Comparison of ENCODE assay signal across 9 mouse cellular contexts in the genomic region with DNA sequence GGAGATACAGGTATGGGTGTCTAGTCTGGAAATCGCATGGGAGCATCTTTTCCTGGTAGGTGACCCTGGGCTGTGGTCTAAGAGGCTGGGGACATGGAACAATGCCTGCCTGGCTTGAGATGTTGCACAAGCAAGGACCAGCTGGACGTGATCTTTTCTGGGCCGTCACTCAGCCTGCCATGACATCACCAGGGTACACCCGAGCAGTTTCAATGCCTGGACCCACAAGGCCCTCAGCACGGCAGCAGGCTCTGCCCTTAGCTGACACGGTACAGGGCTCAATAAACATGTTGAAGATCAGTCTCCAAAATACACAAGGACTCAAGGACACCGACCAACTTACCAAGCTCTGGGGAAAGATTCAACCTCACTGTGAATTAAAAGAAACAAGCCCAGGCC. TPM values are rescaled to one million over a fixed set of nuclear protein-coding genes. Genes with fewer than 3 reads are reported as not detected.
A peak's percentile ranks its signal among the peaks of the same experiment; 100 is the strongest.
DNase-seq lines count a peak whose midpoint lies in the region; ATAC-seq and TF ChIP-seq lines count a peak whose summit lies in the region.
"Had no signal": no experiment of that assay in that cellular context is flagged by ENCODE, and none has a peak within 500 bp of the region (broad histone marks: within the 10 kb centered on the region; RNA-seq: fewer than 3 reads in every experiment).

No protein-coding gene starts in this region.

- no peak for ATAC-seq in embryonic facial prominence, embryonic 13.5 days (ENCODE audit: insufficient number of reproducible peaks, insufficient read depth, low FRiP score, low TSS enrichment, low read depth)
- peak; percentile 61 for ATAC-seq in liver, embryonic 16.5 days (ENCODE audit: low read depth)
- ATAC-seq in kidney, postnatal 0 days (replicated peaks; ENCODE audit: low FRiP score, low read depth), result peak; percentile 62; the same call in 1 of the 2 replicates
- peak; percentile 45; the same call in 1 of the 2 replicates for ATAC-seq in stomach, embryonic 16.5 days (ENCODE audit: insufficient read depth, low FRiP score)
- ATAC-seq in forebrain, embryonic 16.5 days, result no peak

- no peak overlapping the region for H3K4me3 ChIP-seq in embryonic facial prominence, embryonic 13.5 days
- H3K4me3 ChIP-seq in embryonic facial prominence, embryonic 10.5 days, result no peak overlapping the region
- no peak overlapping the region for H3K4me3 ChIP-seq in liver, embryonic 16.5 days (ENCODE audit: low read depth, low read length)
- no peak overlapping the region for H3K4me3 ChIP-seq in kidney, postnatal 0 days (replicated peaks; ENCODE audit: low read depth, low read length)
- no peak overlapping the region for H3K4me3 ChIP-seq in stomach, embryonic 16.5 days (replicated peaks; ENCODE audit: low read length)
- H3K4me3 ChIP-seq in forebrain, embryonic 16.5 days (replicated peaks; ENCODE audit: low read length), result no peak overlapping the region
- H3K4me3 ChIP-seq: limb, embryonic 13.5 days had no signal

- TF ChIP-seq CTCF in kidney, postnatal 0 days (IDR thresholded peaks at IDR 0.05; ENCODE audit: low read depth), result no peak

- H3K9ac ChIP-seq in embryonic facial prominence, embryonic 13.5 days, result no peak overlapping the region
- H3K9ac ChIP-seq in liver, embryonic 16.5 days (ENCODE audit: low read depth, low read length), result no peak overlapping the region
- H3K9ac ChIP-seq in kidney, postnatal 0 days (ENCODE audit: low read depth, low read length), result no peak overlapping the region
- H3K9ac ChIP-seq in stomach, embryonic 16.5 days (ENCODE audit: low read length), result no peak overlapping the region
- no peak overlapping the region for H3K9ac ChIP-seq in forebrain, embryonic 16.5 days (replicated peaks; ENCODE audit: low read depth, low read length)
- H3K9ac ChIP-seq: limb, embryonic 13.5 days had no signal

- 0 out of 2 replicates have a peak overlapping the region, but pooled peaks have one; percentile 8 for H3K27ac ChIP-seq in embryonic facial prominence, embryonic 13.5 days
- no peak overlapping the region for H3K27ac ChIP-seq in embryonic facial prominence, embryonic 10.5 days (replicated peaks)
- no peak overlapping the region for H3K27ac ChIP-seq in liver, embryonic 16.5 days (ENCODE audit: low read length)
- no peak overlapping the region for H3K27ac ChIP-seq in kidney, postnatal 0 days
- H3K27ac ChIP-seq in stomach, embryonic 16.5 days (ENCODE audit: low read length), result peak overlapping the region; percentile 25
- H3K27ac ChIP-seq in forebrain, embryonic 16.5 days (ENCODE audit: low read length), result no peak overlapping the region
- H3K27ac ChIP-seq: limb, embryonic 13.5 days had no signal

- 71% methylated on average over 7 of the region's 7 CpGs for WGBS in embryonic facial prominence, embryonic 13.5 days
- WGBS in embryonic facial prominence, embryonic 10.5 days, result 80% methylated on average over 7 of the region's 7 CpGs
- 56% methylated on average over 7 of the region's 7 CpGs for WGBS in liver, embryonic 16.5 days (ENCODE audit: insufficient replicate concordance)
- WGBS in kidney, postnatal 0 days, result 35% methylated on average over 7 of the region's 7 CpGs
- WGBS in stomach, embryonic 16.5 days, result 27% methylated on average over 7 of the region's 7 CpGs
- WGBS in forebrain, embryonic 16.5 days, result 46% methylated on average over 7 of the region's 7 CpGs

- no peak overlapping the region for H3K4me2 ChIP-seq in embryonic facial prominence, embryonic 13.5 days
- H3K4me2 ChIP-seq in liver, embryonic 16.5 days (ENCODE audit: low read depth, low read length), result no peak overlapping the region
- H3K4me2 ChIP-seq in kidney, postnatal 0 days (ENCODE audit: low read length), result no peak overlapping the region
- no peak overlapping the region for H3K4me2 ChIP-seq in stomach, embryonic 16.5 days (ENCODE audit: low read depth, low read length)
- no peak overlapping the region for H3K4me2 ChIP-seq in forebrain, embryonic 16.5 days (ENCODE audit: low read length)
- H3K4me2 ChIP-seq: limb, embryonic 13.5 days had no signal

- peaks cover 87% of the 10 kb centered on the region for H3K36me3 ChIP-seq in embryonic facial prominence, embryonic 13.5 days
- H3K36me3 ChIP-seq in embryonic facial prominence, embryonic 10.5 days (replicated peaks), result peaks cover 91% of the 10 kb centered on the region
- peaks cover 15% of the 10 kb centered on the region for H3K36me3 ChIP-seq in liver, embryonic 16.5 days (ENCODE audit: control insufficient read depth, insufficient read depth)
- H3K36me3 ChIP-seq in kidney, postnatal 0 days (ENCODE audit: insufficient read depth, low read length), result peaks cover 16% of the 10 kb centered on the region
- peaks cover 16% of the 10 kb centered on the region for H3K36me3 ChIP-seq in stomach, embryonic 16.5 days (ENCODE audit: control insufficient read depth, insufficient read depth, low read length)
- H3K36me3 ChIP-seq in forebrain, embryonic 16.5 days (ENCODE audit: control insufficient read depth, insufficient read depth), result peaks cover 16% of the 10 kb centered on the region

- no peaks in the 10 kb centered on the region for H3K27me3 ChIP-seq in embryonic facial prominence, embryonic 13.5 days
- H3K27me3 ChIP-seq in embryonic facial prominence, embryonic 10.5 days (replicated peaks; ENCODE audit: low read depth, poor library complexity, severe bottlenecking), result no peaks in the 10 kb centered on the region
- no peaks in the 10 kb centered on the region for H3K27me3 ChIP-seq in liver, embryonic 16.5 days (ENCODE audit: control insufficient read depth, insufficient read depth, low read depth, low read length)
- no peaks in the 10 kb centered on the region for H3K27me3 ChIP-seq in kidney, postnatal 0 days (ENCODE audit: insufficient read depth, low read length)
- no peaks in the 10 kb centered on the region for H3K27me3 ChIP-seq in stomach, embryonic 16.5 days (ENCODE audit: control insufficient read depth, insufficient read depth, low read length)
- no peaks in the 10 kb centered on the region for H3K27me3 ChIP-seq in forebrain, embryonic 16.5 days (replicated peaks; ENCODE audit: control insufficient read depth, insufficient read depth, low read length)
- H3K27me3 ChIP-seq: limb, embryonic 13.5 days had no signal

- peaks cover 35% of the 10 kb centered on the region for H3K4me1 ChIP-seq in embryonic facial prominence, embryonic 13.5 days
- H3K4me1 ChIP-seq in embryonic facial prominence, embryonic 10.5 days, result peaks cover 24% of the 10 kb centered on the region
- peaks cover 5% of the 10 kb centered on the region for H3K4me1 ChIP-seq in liver, embryonic 16.5 days (ENCODE audit: control insufficient read depth, low read depth, low read length)
- H3K4me1 ChIP-seq in kidney, postnatal 0 days (replicated peaks; ENCODE audit: insufficient read depth, low read length), result peaks cover 5% of the 10 kb centered on the region; the same call in 1 of the 2 replicates
- peaks cover 26% of the 10 kb centered on the region for H3K4me1 ChIP-seq in stomach, embryonic 16.5 days (ENCODE audit: control insufficient read depth, insufficient read depth, low read length)
- H3K4me1 ChIP-seq in forebrain, embryonic 16.5 days (replicated peaks; ENCODE audit: control insufficient read depth, insufficient read depth, low read length), result peaks cover 41% of the 10 kb centered on the region

- no peaks in the 10 kb centered on the region for H3K9me3 ChIP-seq in embryonic facial prominence, embryonic 13.5 days
- peaks cover 8% of the 10 kb centered on the region; the same call in 1 of the 2 replicates for H3K9me3 ChIP-seq in embryonic facial prominence, embryonic 10.5 days
- H3K9me3 ChIP-seq in liver, embryonic 16.5 days (replicated peaks; ENCODE audit: control insufficient read depth, low read length), result peaks cover 5% of the 10 kb centered on the region
- no peaks in the 10 kb centered on the region; the same call in 1 of the 2 replicates for H3K9me3 ChIP-seq in kidney, postnatal 0 days (replicated peaks; ENCODE audit: low read length)
- no peaks in the 10 kb centered on the region for H3K9me3 ChIP-seq in stomach, embryonic 16.5 days (replicated peaks; ENCODE audit: control insufficient read depth, low read length)
- H3K9me3 ChIP-seq in forebrain, embryonic 16.5 days (ENCODE audit: control insufficient read depth, low read length), result no peaks in the 10 kb centered on the region
- H3K9me3 ChIP-seq: limb, embryonic 13.5 days had no signal

- no peak for DNase-seq in embryonic facial prominence, embryonic 10.5 days (ENCODE audit: low spot score)
- DNase-seq in liver, result no peak
- no peak for DNase-seq in kidney, postnatal 0 days (ENCODE audit: low spot score)
- no peak for DNase-seq in spleen, postnatal 4 days (ENCODE audit: low spot score in 2 of 2)

RNA-seq across cellular contexts. Expression of a gene that starts 34.3 kb away (rescaled TPM):
- polyA plus RNA-seq in embryonic facial prominence, embryonic 13.5 days (2015; fragmentation: Nextera tagmentation; extraction: Ambion mirVana), result 44.0 and 55.7 TPM in 2 replicates
- 21.8 and 26.5 TPM in 2 replicates for polyA plus RNA-seq in embryonic facial prominence, embryonic 10.5 days (2016; fragmentation: Nextera tagmentation; extraction: Ambion mirVana)
- 2.6 and 3.4 TPM in 2 replicates for polyA plus RNA-seq in liver, embryonic 16.5 days (2015; fragmentation: Nextera tagmentation; extraction: Ambion mirVana)
- polyA plus RNA-seq in kidney, postnatal 0 days (2015; fragmentation: Nextera tagmentation; extraction: Ambion mirVana), result 16.3 and 18.4 TPM in 2 replicates
- 15.3 and 16.9 TPM in 2 replicates for polyA plus RNA-seq in stomach, embryonic 16.5 days (2015; fragmentation: Nextera tagmentation; extraction: Ambion mirVana)
- 34.8 and 40.4 TPM in 2 replicates for polyA plus RNA-seq in forebrain, embryonic 16.5 days (2015; fragmentation: Nextera tagmentation; extraction: Ambion mirVana)

Comparison
In these comparisons a context has a peak if more than half of its experiments do, and no peak if none do; other contexts are left out.
1. H3K27ac ChIP-seq: peak in embryonic facial prominence, embryonic 13.5 days (single experiment) and stomach, embryonic 16.5 days (single experiment); none in embryonic facial prominence, embryonic 10.5 days (single experiment), liver, embryonic 16.5 days (single experiment), kidney, postnatal 0 days (single experiment) and forebrain, embryonic 16.5 days (single experiment).
2. ATAC-seq: peak in liver, embryonic 16.5 days (single experiment), kidney, postnatal 0 days (single experiment) and stomach, embryonic 16.5 days (single experiment); none in embryonic facial prominence, embryonic 13.5 days (single experiment) and forebrain, embryonic 16.5 days (single experiment).